In genomic region chr17:12205694-12206075, GRCm38 (mm10) we compare ENCODE assay signal across 9 mouse cellular contexts.
DNase-seq lines count a peak whose midpoint lies in the region; ATAC-seq lines count a peak whose summit lies in the region.
"Had no signal": no experiment of that assay in that cellular context is flagged by ENCODE, and none has a peak within 500 bp of the region (broad histone marks: within the 10 kb centered on the region; RNA-seq: fewer than 3 reads in every experiment).

No protein-coding gene starts in this region.

- H3K9me3 ChIP-seq in kidney, embryonic 15.5 days (replicated peaks): no peaks in the 10 kb centered on the region
- no peaks in the 10 kb centered on the region for H3K9me3 ChIP-seq in stomach, embryonic 14.5 days (ENCODE audit: control insufficient read depth, low read depth, low read length)

- ATAC-seq in kidney, embryonic 15.5 days (replicated peaks; ENCODE audit: low FRiP score): no peak; the same call in none of the 2 replicates
- peak; percentile 92 for ATAC-seq in inflammation-experienced regulatory T-cells, adult 6 months
- peak; percentile 35 for ATAC-seq in stomach, embryonic 14.5 days (ENCODE audit: insufficient number of reproducible peaks, insufficient read depth, low FRiP score, low read depth)
- no peak for ATAC-seq in monocyte, adult 5-6 weeks (replicated peaks; ENCODE audit: insufficient number of reproducible peaks, low FRiP score, low TSS enrichment, poor library complexity, severe bottlenecking)

- no peak overlapping the region for H3K9ac ChIP-seq in kidney, embryonic 15.5 days
- H3K9ac ChIP-seq in stomach, embryonic 14.5 days (replicated peaks; ENCODE audit: low read depth, low read length): no peak overlapping the region

- no peak overlapping the region for H3K4me3 ChIP-seq in kidney, embryonic 15.5 days (replicated peaks)
- H3K4me3 ChIP-seq in stomach, embryonic 14.5 days (ENCODE audit: low read depth, low read length): no peak overlapping the region
- H3K4me3 ChIP-seq: myocyte had no signal

- no peaks in the 10 kb centered on the region for H3K36me3 ChIP-seq in kidney, embryonic 15.5 days
- no peaks in the 10 kb centered on the region for H3K36me3 ChIP-seq in stomach, embryonic 14.5 days (ENCODE audit: control insufficient read depth, insufficient read depth, low read length)

- H3K27ac ChIP-seq in kidney, embryonic 15.5 days: peak overlapping the region; percentile 52
- H3K27ac ChIP-seq in stomach, embryonic 14.5 days (ENCODE audit: low read length): peak overlapping the region; percentile 35; the same call in 1 of the 2 replicates

- no peaks in the 10 kb centered on the region for H3K27me3 ChIP-seq in kidney, embryonic 15.5 days
- no peaks in the 10 kb centered on the region for H3K27me3 ChIP-seq in stomach, embryonic 14.5 days (ENCODE audit: control insufficient read depth, insufficient read depth, low read length)

- 13% methylated on average over 4 of the region's 4 CpGs for WGBS in kidney, embryonic 15.5 days
- 5% methylated on average over 4 of the region's 4 CpGs for WGBS in stomach, embryonic 14.5 days

- intact Hi-C loops in gastrocnemius, postnatal 36 days (cut with DNase I): no loop called here

- H3K4me2 ChIP-seq in kidney, embryonic 15.5 days: no peak overlapping the region
- no peak overlapping the region for H3K4me2 ChIP-seq in stomach, embryonic 14.5 days (replicated peaks; ENCODE audit: low read depth, low read length)

- H3K4me1 ChIP-seq in kidney, embryonic 15.5 days: peaks cover 52% of the 10 kb centered on the region
- peaks cover 42% of the 10 kb centered on the region for H3K4me1 ChIP-seq in stomach, embryonic 14.5 days (ENCODE audit: control insufficient read depth, insufficient read depth, low read length)

- DNase-seq in kidney, postnatal 10 days: no peak
- peak; percentile 45 for DNase-seq in R1 (ENCODE audit: low read depth, low spot score)
- no peak for DNase-seq in urinary bladder, adult 2 months (ENCODE audit: low spot score)
- DNase-seq in gastrocnemius, postnatal 36 days: no peak

Comparison
In these comparisons a context has a peak if more than half of its experiments do, and no peak if none do; other contexts are left out.
1. ATAC-seq: peak in inflammation-experienced regulatory T-cells, adult 6 months (single experiment) and stomach, embryonic 14.5 days (single experiment); none in kidney, embryonic 15.5 days (single experiment) and monocyte, adult 5-6 weeks (single experiment).